Mouse (Mus musculus) small intestine, adult 2 months (tissue): ENCODE data around the gene Ankrd6.

Experiments used
- CTCF ChIP-seq: fragments of 200-500 bp; IDR thresholded peaks from 2 replicates; pipeline ENCODE4 v1.5.1; 2012; ENCODE audit warnings: low read depth, mild to moderate bottlenecking, control low read depth, inconsistent platforms, low read length, moderate library complexity, mixed read lengths; ENCODE audit not compliant: insufficient replicate concordance, insufficient read length; ENCODE audit errors: extremely low read depth
- POLR2A ChIP-seq: fragments of 200-500 bp; IDR thresholded peaks from 2 replicates; pipeline ENCODE4 v1.6.1; 2012; ENCODE audit warnings: low read depth, mild to moderate bottlenecking, control low read depth, inconsistent platforms, low read length, moderate library complexity

GRCm38 (mm10) chr4:32891341-32891740 lies 59.3 kb downstream of the Ankrd6 start:
- TF ChIP-seq POLR2A (no peak), CTCF (no peak)
